Mouse (Mus musculus): ENCODE results near the gene Tlr7. TPM values are rescaled to one million over a fixed set of nuclear protein-coding genes. Genes with fewer than 3 reads are reported as not detected.
"Not testable (repeated sequence)": the region's sequence is repeated elsewhere in the genome, so short reads cannot be mapped to it uniquely, and the experiment has no call there.

Gene Tlr7
- total RNA-seq (2021), result 1 to 10 TPM; 2.6 to 3.8 TPM
- long read RNA-seq, experiment 1, result 0 reads
- long read RNA-seq, experiment 2, result 0 reads

- DNase-seq, result no peak
These were observed at the start of gene Tlr7 for GRCm38 (mm10) chrX:167330399-167330798. TSS of gene Tlr7 (minus strand) at chrX:167330558.

GRCm38 (mm10) chrX:167380073-167380472 is 49.7 kb upstream of the Tlr7 start:
- DNase-seq, result no peak

- not testable (repeated sequence) for DNase-seq
These were observed 30.9 kb upstream of the Tlr7 start for GRCm38 (mm10) chrX:167361231-167361630.

- DNase-seq, result no peak
These were observed 29.3 kb upstream of the Tlr7 start for GRCm38 (mm10) chrX:167359704-167360103.

- DNase-seq, result peak in 1 of 2 experiments; percentile 12
These were observed 27.1 kb upstream of the Tlr7 start for GRCm38 (mm10) chrX:167357415-167357814.

- DNase-seq, result no peak
These were observed 25.6 kb upstream of the Tlr7 start for GRCm38 (mm10) chrX:167355965-167356364.

GRCm38 (mm10) chrX:167353617-167354016 is 23.3 kb upstream of the Tlr7 start:
- DNase-seq, result no peak

- no peak for DNase-seq
These were observed 16.1 kb upstream of the Tlr7 start for GRCm38 (mm10) chrX:167346440-167346839.

GRCm38 (mm10) chrX:167344356-167344755 is 14.0 kb upstream of the Tlr7 start:
- no peak for DNase-seq

GRCm38 (mm10) chrX:167341811-167342210 is 11.5 kb upstream of the Tlr7 start:
- no peak for DNase-seq

GRCm38 (mm10) chrX:167340190-167340589 is 9.8 kb upstream of the Tlr7 start:
- DNase-seq, result no peak

- DNase-seq, result no peak
These were observed 7.6 kb upstream of the Tlr7 start for GRCm38 (mm10) chrX:167337990-167338389.

- no peak for DNase-seq
These were observed 4.2 kb upstream of the Tlr7 start for GRCm38 (mm10) chrX:167334571-167334970.

- no peak for DNase-seq
These were observed 2.2 kb upstream of the Tlr7 start for GRCm38 (mm10) chrX:167332607-167333006.

- no peak for DNase-seq
These were observed 635 bp upstream of the Tlr7 start for GRCm38 (mm10) chrX:167330993-167331392.

- DNase-seq, result no peak
These were observed 738 bp downstream of the Tlr7 start for GRCm38 (mm10) chrX:167329620-167330019.

- DNase-seq, result peak; percentile 25 to 43
These were observed 1.3 kb downstream of the Tlr7 start for GRCm38 (mm10) chrX:167329098-167329497.

- no peak for DNase-seq
These were observed 1.8 kb downstream of the Tlr7 start for GRCm38 (mm10) chrX:167328519-167328918.

- no peak for DNase-seq
These were observed 6.6 kb downstream of the Tlr7 start for GRCm38 (mm10) chrX:167323742-167324141.

- no peak for DNase-seq
These were observed 9.0 kb downstream of the Tlr7 start for GRCm38 (mm10) chrX:167321233-167321806.

GRCm38 (mm10) chrX:167318819-167319396 is 11.4 kb downstream of the Tlr7 start:
- DNase-seq, result peak; percentile 23 to 60

GRCm38 (mm10) chrX:167315766-167316165 is 14.6 kb downstream of the Tlr7 start:
- peak in 1 of 2 experiments; percentile 36 for DNase-seq

- no peak for DNase-seq
These were observed 15.1 kb downstream of the Tlr7 start for GRCm38 (mm10) chrX:167315093-167315726.

- DNase-seq, result not testable (repeated sequence)
These were observed 28.3 kb downstream of the Tlr7 start for GRCm38 (mm10) chrX:167302061-167302460.
